Mouse (Mus musculus): ENCODE measurements around the gene Atrip. TPM values are rescaled to one million over a fixed set of nuclear protein-coding genes. Genes with fewer than 3 reads are reported as not detected.

Atrip gene
- polyA plus RNA-seq, 1 experiment from 2014 or later: 21.5 TPM

DNA sequence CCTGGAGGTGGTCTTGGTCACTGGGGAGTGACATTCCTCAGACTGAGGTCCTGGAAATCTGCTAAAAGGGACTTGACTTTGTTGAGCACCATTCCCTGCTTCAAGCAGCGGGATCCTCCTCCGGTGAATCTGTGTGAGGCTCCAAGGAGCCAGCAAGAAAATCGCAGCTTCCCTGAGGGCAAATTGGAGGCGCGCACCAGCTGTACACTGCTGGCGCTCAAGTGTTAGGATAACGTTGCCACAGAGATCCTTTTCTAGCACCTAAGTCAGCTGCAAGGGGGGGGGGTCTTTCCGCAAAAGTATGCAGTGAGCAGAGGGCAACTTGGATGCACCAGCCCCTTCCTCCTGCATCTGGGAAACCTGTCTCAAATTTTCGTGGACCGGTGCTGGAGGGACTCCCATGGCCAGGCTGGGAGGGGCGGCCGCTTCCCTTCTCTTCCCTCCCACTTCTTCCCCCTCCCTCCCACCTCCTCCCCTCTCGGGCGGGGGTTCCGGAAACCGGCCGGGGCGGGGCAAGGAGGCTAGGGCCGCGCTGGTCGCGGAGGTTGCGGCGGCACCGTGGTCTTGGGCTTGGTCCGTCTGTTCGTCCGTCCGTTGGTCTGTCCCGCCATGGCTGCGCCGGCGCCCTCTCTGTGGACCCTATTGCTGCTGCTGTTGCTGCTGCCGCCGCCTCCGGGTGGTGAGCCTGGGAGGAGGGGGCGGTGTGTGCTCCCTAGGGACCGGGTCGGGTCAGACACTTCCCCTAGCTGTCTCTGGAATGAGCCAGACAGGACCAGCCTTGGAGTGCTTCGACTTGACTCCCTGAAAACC, 35.6 kb downstream of the Atrip start, which contains the start of gene Shisa5:
Shisa5 (plus strand) TSS at position 480 of the 810 bp plus-strand sequence.
- H3K9ac ChIP-seq (ENCODE audit: low read depth, low read length): peak within 1 kb of the TSS; percentile 92
- H3K36me3 ChIP-seq (ENCODE audit: control insufficient read depth, insufficient read depth, low read length): no peaks in the 10 kb centered on the region
- H3K9me3 ChIP-seq (ENCODE audit: control insufficient read depth, low read length): no peaks in the 10 kb centered on the region
- under 1% methylated on average over 40 of the region's 40 CpGs for WGBS
- H3K4me1 ChIP-seq (ENCODE audit: control insufficient read depth, insufficient read depth, low read length): peaks cover 30% of the 10 kb centered on the region
- peak; percentile 82 for ATAC-seq
- no peaks in the 10 kb centered on the region for H3K27me3 ChIP-seq (replicated peaks; ENCODE audit: control insufficient read depth, insufficient read depth, low read length)
- H3K4me2 ChIP-seq (ENCODE audit: low read depth, low read length): peak within 1 kb of the TSS; percentile 74
- H3K27ac ChIP-seq (ENCODE audit: low read length): peak within 1 kb of the TSS; percentile 93
- H3K4me3 ChIP-seq (ENCODE audit: low read length): peak within 1 kb of the TSS; percentile 84

DNA sequence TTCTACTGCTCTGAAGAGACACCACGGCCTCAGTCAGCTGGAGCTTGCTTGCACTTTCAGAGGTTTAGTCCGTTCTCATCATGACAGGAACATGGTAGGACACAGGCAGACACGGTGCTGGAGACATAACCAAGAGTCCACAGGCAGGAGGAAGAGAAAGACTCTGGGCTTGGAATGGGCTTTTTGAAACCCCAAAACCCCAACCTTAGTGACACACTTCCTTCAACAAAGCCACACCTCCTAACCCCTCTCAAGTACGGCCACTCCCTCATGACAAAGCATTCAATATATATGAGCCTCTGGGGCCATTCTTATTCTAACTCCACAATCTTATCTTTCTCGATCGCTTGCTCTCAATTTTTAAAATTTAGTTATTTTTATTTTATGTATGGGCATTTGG, 41.5 kb downstream of the Atrip start:
- H3K9me3 ChIP-seq (ENCODE audit: control insufficient read depth, low read length): no peaks in the 10 kb centered on the region
- 80% methylated on average over 6 of the region's 6 CpGs for WGBS
- H3K4me1 ChIP-seq (ENCODE audit: control insufficient read depth, insufficient read depth, low read length): peaks cover 12% of the 10 kb centered on the region; the same call in 1 of the 2 replicates
- no peaks in the 10 kb centered on the region for H3K27me3 ChIP-seq (replicated peaks; ENCODE audit: control insufficient read depth, insufficient read depth, low read length)
- ATAC-seq: no peak
- no peaks in the 10 kb centered on the region for H3K36me3 ChIP-seq (ENCODE audit: control insufficient read depth, insufficient read depth, low read length)
- H3K4me2 ChIP-seq (ENCODE audit: low read depth, low read length): no peak overlapping the region
- H3K9ac ChIP-seq (ENCODE audit: low read depth, low read length): no peak overlapping the region
- H3K4me3 ChIP-seq (ENCODE audit: low read length): no peak overlapping the region
- H3K27ac ChIP-seq (ENCODE audit: low read length): no peak overlapping the region

DNA sequence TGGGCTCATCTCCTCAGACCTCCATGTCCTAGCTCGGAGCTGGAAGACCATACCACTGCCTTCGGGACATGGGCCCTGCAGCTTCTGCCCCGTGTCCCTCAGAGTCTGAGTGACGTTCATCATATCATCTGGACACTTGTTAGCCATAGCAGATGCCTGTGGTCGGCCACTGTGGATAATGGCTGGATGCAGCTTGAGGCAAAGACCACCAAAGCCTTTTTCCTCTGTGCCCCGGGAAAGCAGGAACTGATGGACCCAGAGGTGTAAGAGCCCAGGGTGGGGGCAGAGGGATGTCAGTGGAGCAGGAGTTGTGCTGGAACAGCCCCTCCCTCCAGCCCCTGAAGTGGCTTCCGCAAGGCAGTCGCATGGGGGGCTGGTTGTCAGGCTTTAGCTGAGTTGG, 42.2 kb downstream of the Atrip start:
- Histone ChIP-seq H3K9ac (ENCODE audit: low read depth, low read length) (no peak overlapping the region), H3K27me3 (replicated peaks; ENCODE audit: control insufficient read depth, insufficient read depth, low read length) (no peaks in the 10 kb centered on the region), H3K4me3 (ENCODE audit: low read length) (no peak overlapping the region), H3K27ac (ENCODE audit: low read length) (no peak overlapping the region), H3K4me2 (ENCODE audit: low read depth, low read length) (no peak overlapping the region), H3K9me3 (ENCODE audit: control insufficient read depth, low read length) (no peaks in the 10 kb centered on the region), H3K36me3 (ENCODE audit: control insufficient read depth, insufficient read depth, low read length) (no peaks in the 10 kb centered on the region), H3K4me1 (ENCODE audit: control insufficient read depth, insufficient read depth, low read length) (peaks cover 12% of the 10 kb centered on the region; the same call in 1 of the 2 replicates)
- no peak for ATAC-seq
- 86% methylated on average over 8 of the region's 8 CpGs for WGBS

DNA sequence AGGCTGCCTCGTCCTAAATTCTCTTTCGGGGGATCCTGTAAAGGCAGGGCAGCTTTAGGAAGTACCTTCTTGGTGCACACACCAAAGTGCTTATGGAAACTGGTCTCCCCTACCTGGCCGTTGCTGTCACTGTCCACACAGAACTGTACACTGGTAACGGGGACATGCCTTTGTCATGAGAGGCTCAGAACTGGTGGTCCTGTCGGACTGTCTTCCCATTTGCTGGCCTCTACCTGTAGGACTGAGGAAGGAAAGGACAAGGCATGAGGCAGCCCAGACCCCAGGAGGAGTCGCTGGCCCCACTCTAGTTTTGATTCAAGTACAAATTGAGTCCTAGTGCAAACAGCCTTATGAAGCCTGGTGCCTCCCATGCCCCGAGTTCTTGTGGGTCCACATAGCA, 42.9 kb downstream of the Atrip start:
- no peaks in the 10 kb centered on the region for H3K27me3 ChIP-seq (replicated peaks; ENCODE audit: control insufficient read depth, insufficient read depth, low read length)
- WGBS: 93% methylated on average over 7 of the region's 7 CpGs
- no peak overlapping the region for H3K4me2 ChIP-seq (ENCODE audit: low read depth, low read length)
- H3K4me3 ChIP-seq (ENCODE audit: low read length): no peak overlapping the region
- no peak overlapping the region for H3K27ac ChIP-seq (ENCODE audit: low read length)
- ATAC-seq: no peak
- H3K4me1 ChIP-seq (ENCODE audit: control insufficient read depth, insufficient read depth, low read length): peaks cover 12% of the 10 kb centered on the region; the same call in 1 of the 2 replicates
- no peak overlapping the region for H3K9ac ChIP-seq (ENCODE audit: low read depth, low read length)
- no peaks in the 10 kb centered on the region for H3K36me3 ChIP-seq (ENCODE audit: control insufficient read depth, insufficient read depth, low read length)
- no peaks in the 10 kb centered on the region for H3K9me3 ChIP-seq (ENCODE audit: control insufficient read depth, low read length)

DNA sequence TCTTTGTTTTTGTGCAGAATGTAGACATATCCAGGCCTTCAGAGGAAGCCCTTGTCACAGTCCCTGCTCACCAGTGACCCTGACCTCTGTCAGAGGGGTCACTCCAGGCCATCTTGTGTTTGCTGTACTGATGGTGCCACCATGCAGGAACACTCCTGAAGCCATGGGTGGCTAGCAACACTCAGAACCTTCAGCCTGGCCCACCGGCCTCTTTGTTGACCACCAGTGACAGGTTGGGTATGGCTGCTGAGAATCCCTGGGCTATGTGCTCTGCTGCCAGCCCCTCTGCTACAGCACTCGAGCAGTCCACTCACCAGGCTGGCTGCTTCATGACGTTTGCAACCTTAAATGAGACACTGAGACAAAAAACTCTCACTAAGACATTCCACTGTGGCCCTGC, 43.6 kb downstream of the Atrip start:
- no peak overlapping the region for H3K27ac ChIP-seq (ENCODE audit: low read length)
- H3K27me3 ChIP-seq (replicated peaks; ENCODE audit: control insufficient read depth, insufficient read depth, low read length): no peaks in the 10 kb centered on the region
- peaks cover 12% of the 10 kb centered on the region; the same call in 1 of the 2 replicates for H3K4me1 ChIP-seq (ENCODE audit: control insufficient read depth, insufficient read depth, low read length)
- no peak for ATAC-seq
- no peak overlapping the region for H3K4me3 ChIP-seq (ENCODE audit: low read length)
- WGBS: 65% methylated on average over 3 of the region's 3 CpGs
- no peak overlapping the region for H3K4me2 ChIP-seq (ENCODE audit: low read depth, low read length)
- no peak overlapping the region for H3K9ac ChIP-seq (ENCODE audit: low read depth, low read length)
- no peaks in the 10 kb centered on the region for H3K9me3 ChIP-seq (ENCODE audit: control insufficient read depth, low read length)
- no peaks in the 10 kb centered on the region for H3K36me3 ChIP-seq (ENCODE audit: control insufficient read depth, insufficient read depth, low read length)

DNA sequence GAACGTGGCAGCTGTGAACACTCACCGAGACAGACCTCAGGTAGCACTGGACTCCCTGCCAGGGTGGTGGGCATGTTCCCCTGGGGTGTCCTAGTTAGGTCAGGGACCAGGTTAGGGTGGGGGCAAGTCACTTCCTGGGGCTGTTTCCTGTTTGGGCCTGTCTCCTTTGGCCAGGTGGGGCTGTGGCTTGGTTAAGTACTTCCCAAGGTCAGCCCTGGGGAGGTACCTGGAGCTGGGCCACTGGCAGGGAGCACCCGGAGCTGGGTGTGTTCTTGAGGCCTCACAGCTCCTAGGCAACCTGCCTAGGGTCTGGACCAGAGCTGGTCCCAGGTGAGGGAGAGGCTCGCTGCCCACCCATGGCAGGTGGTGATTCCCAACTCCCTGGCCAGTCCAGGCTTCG, 45.0 kb downstream of the Atrip start:
- no peaks in the 10 kb centered on the region for H3K36me3 ChIP-seq (ENCODE audit: control insufficient read depth, insufficient read depth, low read length)
- H3K27me3 ChIP-seq (replicated peaks; ENCODE audit: control insufficient read depth, insufficient read depth, low read length): no peaks in the 10 kb centered on the region
- H3K9me3 ChIP-seq (ENCODE audit: control insufficient read depth, low read length): no peaks in the 10 kb centered on the region
- H3K4me1 ChIP-seq (ENCODE audit: control insufficient read depth, insufficient read depth, low read length): peaks cover 12% of the 10 kb centered on the region; the same call in 1 of the 2 replicates
- WGBS: 67% methylated on average over 5 of the region's 5 CpGs
- no peak overlapping the region for H3K4me2 ChIP-seq (ENCODE audit: low read depth, low read length)
- ATAC-seq: peak; percentile 73
- H3K9ac ChIP-seq (ENCODE audit: low read depth, low read length): no peak overlapping the region
- H3K4me3 ChIP-seq (ENCODE audit: low read length): no peak overlapping the region
- H3K27ac ChIP-seq (ENCODE audit: low read length): 0 out of 2 replicates have a peak overlapping the region, but pooled peaks have one; percentile 21

DNA sequence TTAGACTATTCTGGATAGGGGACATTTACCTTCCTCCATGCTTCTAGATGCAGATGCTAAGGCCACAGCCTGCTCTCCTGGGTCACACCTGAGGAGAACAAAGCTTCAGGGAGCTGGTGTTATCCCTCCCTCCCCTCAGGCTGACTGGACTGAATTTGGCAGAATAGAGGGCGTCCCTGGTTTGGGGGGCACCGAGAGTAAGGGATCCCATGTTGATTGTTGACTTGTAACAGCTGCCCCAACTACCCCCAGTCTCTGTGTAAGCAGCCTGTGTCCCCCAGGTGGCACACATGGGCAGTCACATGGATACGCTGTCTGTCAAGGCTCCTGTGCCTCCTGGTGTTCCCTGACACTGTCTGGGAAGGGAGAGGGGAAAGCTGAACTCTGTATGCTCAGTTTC, 45.5 kb downstream of the Atrip start:
- no peaks in the 10 kb centered on the region for H3K36me3 ChIP-seq (ENCODE audit: control insufficient read depth, insufficient read depth, low read length)
- no peak overlapping the region for H3K27ac ChIP-seq (ENCODE audit: low read length)
- ATAC-seq: no peak
- H3K4me2 ChIP-seq (ENCODE audit: low read depth, low read length): no peak overlapping the region
- 81% methylated on average over 3 of the region's 3 CpGs for WGBS
- no peak overlapping the region for H3K4me3 ChIP-seq (ENCODE audit: low read length)
- no peaks in the 10 kb centered on the region for H3K27me3 ChIP-seq (replicated peaks; ENCODE audit: control insufficient read depth, insufficient read depth, low read length)
- no peaks in the 10 kb centered on the region for H3K9me3 ChIP-seq (ENCODE audit: control insufficient read depth, low read length)
- H3K4me1 ChIP-seq (ENCODE audit: control insufficient read depth, insufficient read depth, low read length): peaks cover 12% of the 10 kb centered on the region; the same call in 1 of the 2 replicates
- no peak overlapping the region for H3K9ac ChIP-seq (ENCODE audit: low read depth, low read length)

DNA sequence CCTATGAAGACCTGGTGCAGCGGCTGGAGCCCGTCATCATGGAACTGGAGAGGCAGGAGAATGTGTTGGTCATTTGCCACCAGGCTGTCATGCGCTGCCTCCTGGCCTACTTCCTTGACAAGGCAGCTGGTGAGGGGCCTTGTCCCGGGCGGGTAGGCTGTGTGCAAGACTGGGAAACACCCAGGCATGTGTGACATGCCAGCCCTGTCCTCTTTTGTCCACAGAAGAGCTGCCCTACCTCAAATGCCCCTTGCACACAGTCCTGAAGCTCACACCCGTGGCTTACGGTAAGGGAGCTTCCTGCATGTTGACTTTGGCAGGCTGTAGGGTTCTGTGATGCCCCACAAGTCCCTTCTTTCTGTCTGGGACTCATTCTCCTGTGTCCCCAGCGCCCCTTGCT, 46.4 kb downstream of the Atrip start:
- Histone ChIP-seq H3K9ac (ENCODE audit: low read depth, low read length) (no peak overlapping the region), H3K27me3 (replicated peaks; ENCODE audit: control insufficient read depth, insufficient read depth, low read length) (no peaks in the 10 kb centered on the region), H3K4me1 (ENCODE audit: control insufficient read depth, insufficient read depth, low read length) (peaks cover 12% of the 10 kb centered on the region; the same call in 1 of the 2 replicates), H3K36me3 (ENCODE audit: control insufficient read depth, insufficient read depth, low read length) (no peaks in the 10 kb centered on the region), H3K4me3 (ENCODE audit: low read length) (no peak overlapping the region), H3K27ac (ENCODE audit: low read length) (no peak overlapping the region), H3K9me3 (ENCODE audit: control insufficient read depth, low read length) (no peaks in the 10 kb centered on the region), H3K4me2 (ENCODE audit: low read depth, low read length) (no peak overlapping the region)
- ATAC-seq: no peak
- WGBS: 69% methylated on average over 8 of the region's 8 CpGs

DNA sequence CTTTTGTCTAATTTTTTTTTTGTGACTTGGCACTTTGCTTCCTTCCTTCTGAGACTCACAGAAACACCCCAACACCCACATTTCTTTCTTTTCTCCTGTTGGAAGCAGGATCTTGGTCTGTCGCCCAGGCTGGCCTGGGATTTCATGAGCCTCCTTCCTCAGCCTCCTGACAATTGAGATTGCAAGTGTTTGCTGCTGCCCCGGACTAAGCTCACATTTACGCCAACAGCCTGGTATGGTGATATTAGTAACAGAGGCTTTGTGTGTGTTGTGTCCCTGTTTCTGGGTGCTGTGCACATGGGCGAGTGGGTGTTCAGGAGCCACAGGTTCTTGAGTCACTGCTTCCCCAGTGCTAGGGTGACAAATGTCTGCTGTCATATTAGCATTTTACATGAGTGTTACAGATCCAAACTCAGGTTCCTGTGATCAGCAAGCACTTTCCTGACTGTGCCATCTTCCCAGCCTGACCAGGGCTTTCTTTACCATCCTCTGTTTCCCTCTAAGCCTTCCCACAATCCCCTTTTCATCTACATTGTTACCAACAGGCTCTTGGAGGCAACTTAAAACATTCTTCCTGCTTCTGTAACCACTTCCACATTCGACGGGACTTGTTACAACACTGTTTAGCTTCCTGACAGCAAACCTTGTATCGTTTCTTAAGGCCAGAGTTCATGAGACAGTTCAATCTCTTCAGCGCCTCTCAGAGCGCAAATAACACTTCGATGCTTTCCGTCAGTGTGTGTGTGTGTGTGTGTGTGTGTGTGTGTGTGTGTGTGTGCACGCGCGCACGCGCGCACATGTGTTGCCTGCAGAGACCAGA, 50.8 kb downstream of the Atrip start:
- ATAC-seq: no peak
- no peak overlapping the region for H3K9ac ChIP-seq (ENCODE audit: low read depth, low read length)

More for the DNA sequence above, 50.8 kb downstream of the Atrip start:
- Histone ChIP-seq H3K36me3 (ENCODE audit: control insufficient read depth, insufficient read depth, low read length) (no peaks in the 10 kb centered on the region), H3K27ac (ENCODE audit: low read length) (no peak overlapping the region), H3K9me3 (ENCODE audit: control insufficient read depth, low read length) (no peaks in the 10 kb centered on the region), H3K4me2 (ENCODE audit: low read depth, low read length) (no peak overlapping the region), H3K4me3 (ENCODE audit: low read length) (no peak overlapping the region), H3K27me3 (replicated peaks; ENCODE audit: control insufficient read depth, insufficient read depth, low read length) (no peaks in the 10 kb centered on the region), H3K4me1 (ENCODE audit: control insufficient read depth, insufficient read depth, low read length) (no peaks in the 10 kb centered on the region)
- WGBS: 85% methylated on average over 17 of the region's 17 CpGs
